Mouse (Mus musculus) CD8-positive naive resting alpha-beta T cell, adult 2 months (primary cell): ENCODE data around the gene Sgms1.
"Not testable (repeated sequence)": the region's sequence is repeated elsewhere in the genome, so short reads cannot be mapped to it uniquely, and the experiment has no call there.

Experiments used
- DNase-seq, 2 experiments: peaks; one replicate each; pipeline ENCODE4 v3.0.0; 2022; ENCODE audit warnings: low read depth in 2 of 2, low spot score in 2 of 2

Gene Sgms1

GRCm38 (mm10) chr19:32358699-32359517 lies 30.6 kb downstream of the Sgms1 start:
- DNase-seq, result no peak

- DNase-seq, result not testable (repeated sequence)
These were observed 31.5 kb downstream of the Sgms1 start for GRCm38 (mm10) chr19:32358011-32358410.

GRCm38 (mm10) chr19:32356166-32356565 lies 33.3 kb downstream of the Sgms1 start:
- no peak for DNase-seq

GRCm38 (mm10) chr19:32353447-32353846 lies 36.1 kb downstream of the Sgms1 start:
- no peak for DNase-seq

GRCm38 (mm10) chr19:32348955-32349654 lies 40.4 kb downstream of the Sgms1 start:
- DNase-seq, result no peak

GRCm38 (mm10) chr19:32347491-32347890 lies 42.0 kb downstream of the Sgms1 start:
- DNase-seq, result no peak

- DNase-seq, result no peak
These were observed 42.7 kb downstream of the Sgms1 start for GRCm38 (mm10) chr19:32346624-32347341.

GRCm38 (mm10) chr19:32346176-32346575 lies 43.3 kb downstream of the Sgms1 start:
- DNase-seq, result no peak

GRCm38 (mm10) chr19:32345181-32345745 lies 44.3 kb downstream of the Sgms1 start:
- no peak for DNase-seq

- peak in 1 of 2 experiments; percentile 19 for DNase-seq
These were observed 44.8 kb downstream of the Sgms1 start for GRCm38 (mm10) chr19:32344738-32345121.

GRCm38 (mm10) chr19:32343937-32344737 lies 45.4 kb downstream of the Sgms1 start:
- DNase-seq, result no peak

GRCm38 (mm10) chr19:32342436-32342835 lies 47.1 kb downstream of the Sgms1 start:
- no peak for DNase-seq

- no peak for DNase-seq
These were observed 48.4 kb downstream of the Sgms1 start for GRCm38 (mm10) chr19:32341091-32341490.

- DNase-seq, result no peak
These were observed 49.3 kb downstream of the Sgms1 start for GRCm38 (mm10) chr19:32340168-32340567.

GRCm38 (mm10) chr19:32337708-32338107 lies 51.8 kb downstream of the Sgms1 start:
- DNase-seq, result no peak

GRCm38 (mm10) chr19:32334751-32335150 lies 54.8 kb downstream of the Sgms1 start:
- DNase-seq, result no peak

GRCm38 (mm10) chr19:32333544-32333943 lies 56.0 kb downstream of the Sgms1 start:
- no peak for DNase-seq

GRCm38 (mm10) chr19:32332779-32333460 lies 56.6 kb downstream of the Sgms1 start:
- DNase-seq, result no peak

- no peak for DNase-seq
These were observed 59.3 kb downstream of the Sgms1 start for GRCm38 (mm10) chr19:32330231-32330630.

- DNase-seq, result no peak
These were observed 60.0 kb downstream of the Sgms1 start for GRCm38 (mm10) chr19:32329511-32329910.
